Mouse (Mus musculus): Measurements from ENCODE around the gene Zfp286.

- TF ChIP-seq CTCF (IDR thresholded peaks at IDR 0.05) (peak; percentile 99), EP300 (IDR thresholded peaks at IDR 0.05) (no peak)
These were observed 32.7 kb downstream of the Zfp286 start for GRCm38 (mm10) chr11:62756456-62757142.

Data from lung, postnatal 0 days (tissue).